Mouse (Mus musculus): ENCODE measurements around the gene Arhgap36. TPM values are rescaled to one million over a fixed set of nuclear protein-coding genes. Genes with fewer than 3 reads are reported as not detected.

Gene Arhgap36
- not detected in 4 replicates for total RNA-seq (2023; ENCODE audit: inconsistent age)

GRCm38 (mm10) chrX:49463442-49463970 lies at the start of gene Arhgap36:
Arhgap36 (plus strand) TSS chrX:49463945.

Other genes with a start within 250 kb of the Arhgap36 start
- 10.5 to 16.9 TPM (median 13.1 TPM) in 4 replicates for gene Enox2, start 175.7 kb upstream of the Arhgap36 start, total RNA-seq (2023; ENCODE audit: inconsistent age)
- not detected in 4 replicates for gene Olfr1320, start 208.4 kb downstream of the Arhgap36 start, total RNA-seq (2023; ENCODE audit: inconsistent age)

Data from B cell, adult (primary cell).